Mouse (Mus musculus) colon, adult 2 months (tissue): ENCODE measurements around the gene Colq. TPM values are rescaled to one million over a fixed set of nuclear protein-coding genes. Genes with fewer than 3 reads are reported as not detected.

Experiments used
- polyA plus RNA-seq: library from polyadenylated mRNA; depleted of rRNA; stranded (reverse); fragments of >200 nt; gene quantifications from 2 replicates; pipeline ENCODE4 v1.2.3, GENCODE M21; 2012; rRNA removed

The Colq gene
- 1.4 and 1.8 TPM in 2 replicates for polyA plus RNA-seq

DNA sequence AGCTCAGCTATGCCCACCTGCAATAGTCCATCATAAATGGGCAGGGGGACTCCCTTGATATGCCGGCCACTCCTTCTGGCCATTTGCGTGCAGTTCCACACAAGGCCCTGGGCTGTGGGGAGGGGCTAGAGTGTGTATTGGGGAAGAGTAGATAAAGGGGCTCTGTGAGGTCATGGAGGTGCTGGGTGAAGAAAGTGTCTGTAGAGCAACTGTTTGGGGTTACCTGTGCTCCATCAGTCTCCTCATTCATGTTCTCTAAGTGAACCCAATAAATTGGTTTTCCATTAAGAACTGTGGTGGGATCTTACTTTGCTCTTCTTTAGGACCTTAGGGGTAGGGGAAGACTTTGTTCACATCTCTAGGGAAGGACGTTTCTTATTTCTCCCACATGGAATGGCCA, at the start of gene Colq:
Gene Colq (minus strand): TSS at position 101 of the 400 bp plus-strand sequence.

DNA sequence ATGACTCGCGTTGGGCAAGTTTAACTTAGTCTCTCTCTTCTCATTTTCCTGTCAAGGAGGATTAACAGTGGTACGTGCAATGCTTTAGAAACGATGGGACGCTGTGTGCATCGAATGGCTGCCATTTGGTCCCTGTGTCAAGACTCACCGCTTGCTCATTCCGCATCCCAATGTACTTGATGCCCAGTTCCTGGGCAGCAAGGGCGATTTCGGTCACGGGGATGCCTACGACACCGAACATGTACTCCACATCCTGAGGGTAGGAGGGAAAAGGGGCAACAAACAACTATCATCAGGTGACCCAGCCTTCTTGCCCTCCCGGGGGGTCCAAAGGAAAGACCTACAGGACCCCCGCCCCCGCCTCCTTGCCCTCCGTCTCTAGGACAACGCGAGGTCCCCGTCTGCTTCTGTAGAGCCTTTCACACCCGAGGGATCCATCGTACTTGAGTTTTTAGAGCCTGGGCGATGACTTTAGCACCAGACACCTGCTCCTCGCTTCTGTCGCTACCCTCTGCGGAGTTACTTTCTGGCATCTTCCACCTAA, 49.3 kb upstream of the Colq start, which contains the start of gene Gm49387:
Gene Gm49387 (minus strand): TSS at position 533 of the 544 bp plus-strand sequence.

DNA sequence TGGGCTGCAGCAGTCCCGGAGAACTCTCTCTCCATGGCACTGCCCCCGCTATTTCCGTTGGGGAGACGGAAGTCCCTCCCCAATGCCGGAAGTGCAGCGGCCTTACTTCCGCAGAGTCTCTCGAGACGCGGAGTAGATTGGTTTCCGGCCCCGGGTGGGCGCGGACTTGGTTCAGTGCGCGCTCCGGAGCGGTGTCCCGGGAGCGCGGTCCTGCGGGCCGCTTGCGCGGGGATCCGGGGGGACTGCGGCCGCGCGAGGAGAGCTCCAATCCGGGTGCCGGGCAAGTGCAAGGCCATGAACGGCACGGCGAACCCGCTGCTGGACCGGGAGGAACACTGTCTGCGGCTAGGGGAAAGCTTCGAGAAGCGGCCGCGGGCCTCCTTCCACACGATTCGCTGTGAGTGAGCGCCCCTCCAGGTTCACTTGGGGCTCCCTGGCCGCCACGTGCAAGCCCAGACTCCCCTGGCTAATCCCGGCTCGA, 96.1 kb downstream of the Colq start, which contains the start of gene Mettl6:
Gene Mettl6 (minus strand): TSS at position 66 of the 481 bp plus-strand sequence.

DNA sequence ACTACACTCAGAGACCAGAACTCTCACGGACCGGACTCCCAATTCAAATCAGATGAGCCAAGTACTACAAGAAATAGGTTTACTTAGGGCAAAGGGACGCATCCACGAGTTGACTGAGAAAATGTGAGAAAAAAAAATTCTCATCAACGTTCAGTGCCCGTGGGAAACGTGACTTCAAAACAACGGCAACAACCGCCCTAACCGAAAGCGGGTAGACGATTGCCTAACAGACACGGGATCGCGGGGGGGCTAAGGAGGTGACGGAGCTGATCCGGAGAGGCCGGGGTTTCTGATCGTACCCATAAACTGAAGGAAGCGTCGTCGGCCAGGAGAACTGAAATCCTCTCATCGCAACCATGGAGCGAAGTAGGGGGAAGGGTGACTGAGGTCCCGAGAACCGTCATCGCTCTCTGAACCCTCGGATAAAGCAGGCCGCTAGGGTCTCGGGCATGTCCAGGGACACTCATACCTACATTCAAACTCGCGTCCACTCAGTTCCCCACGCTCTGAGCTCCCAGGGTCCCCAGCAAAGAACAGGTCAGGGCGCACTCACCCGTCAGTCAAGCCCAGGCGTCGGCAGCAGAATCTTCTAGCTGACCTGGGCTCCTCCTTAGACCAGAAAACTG, 96.7 kb downstream of the Colq start, which contains the start of gene Eaf1:
Gene Eaf1 (plus strand): TSS at position 51 of the 626 bp plus-strand sequence.

Other genes with a start within 250 kb of the Colq start
- 7.5 and 8.6 TPM in 2 replicates for gene Sh3bp5, start 155.3 kb downstream of the Colq start, polyA plus RNA-seq
- gene Eaf1, start 96.9 kb downstream of the Colq start, polyA plus RNA-seq, result 30.4 and 34.3 TPM in 2 replicates
- 3.0 and 3.8 TPM in 2 replicates for gene Mettl6, start 96.3 kb downstream of the Colq start, polyA plus RNA-seq
- gene Gm49387, start 49.5 kb upstream of the Colq start, polyA plus RNA-seq, result 0.38 TPM in 1 of 2 replicates, not detected in the other
- 12.2 and 16.1 TPM in 2 replicates for gene Btd, start 49.7 kb upstream of the Colq start, polyA plus RNA-seq
- gene Hacl1, start 49.9 kb upstream of the Colq start, polyA plus RNA-seq, result 2.9 and 4.6 TPM in 2 replicates
- gene Ankrd28, start 239.3 kb upstream of the Colq start, polyA plus RNA-seq, result 3.2 and 3.4 TPM in 2 replicates